Mouse (Mus musculus) G1E (cell line): ENCODE measurements around the gene Pigw.

Source experiments
- CTCF ChIP-seq: IDR thresholded peaks from 2 replicates; pipeline ENCODE4 v1.5.1; 2012; ENCODE audit warnings: low read depth, low read length, inconsistent platforms, mixed read lengths
- GATA1 ChIP-seq: IDR thresholded peaks from 2 replicates; pipeline ENCODE4 v1.6.1; 2012; ENCODE audit warnings: borderline replicate concordance, low read length, inconsistent platforms, mixed read lengths
- GATA2 ChIP-seq: IDR thresholded peaks from 2 replicates; pipeline ENCODE4 v1.6.1; 2012; ENCODE audit warnings: low read depth, low read length, inconsistent platforms, borderline replicate concordance
- POLR2AphosphoS5 ChIP-seq: IDR thresholded peaks from 2 replicates; pipeline ENCODE4 v1.6.1; 2012; ENCODE audit warnings: low read depth, low read length, inconsistent platforms; ENCODE audit not compliant: insufficient replicate concordance
- TAL1 ChIP-seq: conservative IDR thresholded peaks from 2 replicates; pipeline ENCODE4 v1.6.1; 2012; ENCODE audit warnings: low read depth, low read length, inconsistent platforms, mixed read lengths

- TF ChIP-seq CTCF (peak; percentile 36), TAL1 (no peak), POLR2AphosphoS5 (no peak), GATA1 (no peak), GATA2 (no peak)
These were observed 39.2 kb upstream of the Pigw start for GRCm38 (mm10) chr11:84919276-84919675.
